Mouse (Mus musculus) liver, adult 2 months (tissue): ENCODE results near the gene 5730409E04Rik.

ENCODE experiments used
- CTCF ChIP-seq: fragments of 200-500 bp; IDR thresholded peaks from 2 replicates; pipeline ENCODE4 v1.5.1; 2011; ENCODE audit warnings: low read depth, low read length, control low read depth
- POLR2A ChIP-seq: fragments of 200-500 bp; IDR thresholded peaks from 2 replicates; pipeline ENCODE4 v1.6.1; 2011; ENCODE audit warnings: low read length, control low read depth; ENCODE audit not compliant: insufficient read depth; ENCODE audit errors: extremely low read depth

DNA sequence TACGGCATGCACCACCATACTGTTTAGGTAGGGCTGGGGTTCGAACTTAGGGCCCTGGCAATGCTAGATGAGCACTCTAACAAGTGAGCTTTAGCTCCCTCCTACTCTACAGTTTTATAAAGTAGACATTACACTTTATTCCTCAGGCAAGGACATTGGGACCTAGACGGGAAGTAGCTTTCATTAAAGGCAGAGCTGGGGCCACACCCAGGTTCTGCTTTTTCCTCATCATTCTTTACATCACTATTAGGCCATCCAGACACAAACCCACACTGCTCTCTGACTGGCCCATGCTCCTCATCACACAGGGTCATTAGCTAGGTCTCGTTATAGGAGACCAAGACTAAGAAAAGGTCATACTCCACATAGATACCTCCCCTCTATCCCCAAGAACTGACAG, 34.2 kb downstream of the 5730409E04Rik start:
- no peak for TF ChIP-seq CTCF
- no peak for TF ChIP-seq POLR2A
